In the genomic region with DNA sequence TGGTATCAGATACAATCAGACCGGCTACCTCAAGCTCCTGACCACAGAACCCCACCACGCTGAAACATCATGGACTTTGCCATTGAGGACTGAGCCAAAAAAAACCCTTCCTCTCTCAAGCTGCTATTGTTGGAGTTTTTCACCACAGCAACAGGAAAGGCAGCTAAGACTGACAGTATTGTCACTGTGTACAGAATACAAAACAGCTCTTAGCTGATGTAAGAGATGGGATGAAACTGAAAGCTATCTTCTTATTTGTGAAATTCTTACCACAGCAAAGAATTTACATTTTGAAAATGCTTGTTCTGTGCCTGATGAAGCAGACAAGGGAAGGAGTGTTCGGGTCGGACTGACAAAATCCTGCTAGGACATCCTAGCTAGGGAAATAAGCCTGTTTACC, we compare ENCODE assay signal across 30 mouse cellular contexts.
DNase-seq lines count a peak whose midpoint lies in the region; ATAC-seq and TF ChIP-seq lines count a peak whose summit lies in the region.
"Had no signal": no experiment of that assay in that cellular context is flagged by ENCODE, and none has a peak within 500 bp of the region (broad histone marks: within the 10 kb centered on the region; RNA-seq: fewer than 3 reads in every experiment).

No protein-coding gene starts in this region.

- H3K4me1 ChIP-seq in forebrain, postnatal 0 days (ENCODE audit: insufficient read depth): no peaks in the 10 kb centered on the region; the same call in 1 of the 2 replicates
- no peaks in the 10 kb centered on the region for H3K4me1 ChIP-seq in forebrain, embryonic 14.5 days (ENCODE audit: control insufficient read depth, insufficient read depth, low read length)
- no peaks in the 10 kb centered on the region for H3K4me1 ChIP-seq in embryonic fibroblast, embryonic 13.5 days (ENCODE audit: control insufficient read depth, insufficient read depth, low read length)
- H3K4me1 ChIP-seq in kidney, embryonic 16.5 days (ENCODE audit: insufficient read depth, low read length): no peaks in the 10 kb centered on the region
- no peaks in the 10 kb centered on the region for H3K4me1 ChIP-seq in kidney, embryonic 14.5 days (ENCODE audit: control insufficient read depth, insufficient read depth, low read length)
- H3K4me1 ChIP-seq: embryonic facial prominence, embryonic 10.5 days; embryonic facial prominence, embryonic 13.5 days; forebrain, embryonic 10.5 days had no signal

- no peak overlapping the region for H3K4me3 ChIP-seq in forebrain, postnatal 0 days (ENCODE audit: low read depth, low read length)
- no peak overlapping the region for H3K4me3 ChIP-seq in forebrain, embryonic 14.5 days (ENCODE audit: low read depth, low read length)
- H3K4me3 ChIP-seq in embryonic fibroblast, embryonic 13.5 days (ENCODE audit: insufficient read depth, low read length): no peak overlapping the region
- no peak overlapping the region for H3K4me3 ChIP-seq in kidney, embryonic 16.5 days (ENCODE audit: low read length)
- no peak overlapping the region for H3K4me3 ChIP-seq in kidney, embryonic 14.5 days (ENCODE audit: low read length)
- H3K4me3 ChIP-seq: embryonic facial prominence, embryonic 10.5 days; embryonic facial prominence, embryonic 13.5 days; forebrain, embryonic 10.5 days; gastrocnemius, adult 2 months had no signal

- TF ChIP-seq CTCF in forebrain, postnatal 0 days (IDR thresholded peaks at IDR 0.05; ENCODE audit: low read depth): no peak
- no peak for TF ChIP-seq CTCF in embryonic fibroblast, embryonic 13.5 days (IDR thresholded peaks at IDR 0.05; ENCODE audit: borderline replicate concordance, insufficient read depth, low read length)

- H3K36me3 ChIP-seq in forebrain, postnatal 0 days (ENCODE audit: insufficient read depth): no peaks in the 10 kb centered on the region
- H3K36me3 ChIP-seq in forebrain, embryonic 14.5 days (ENCODE audit: control insufficient read depth, insufficient read depth, low read length): no peaks in the 10 kb centered on the region
- H3K36me3 ChIP-seq in kidney, embryonic 16.5 days (ENCODE audit: insufficient read depth, low read length): no peaks in the 10 kb centered on the region
- no peaks in the 10 kb centered on the region for H3K36me3 ChIP-seq in kidney, embryonic 14.5 days (ENCODE audit: control insufficient read depth, insufficient read depth, low read length)
- H3K36me3 ChIP-seq: embryonic facial prominence, embryonic 10.5 days; embryonic facial prominence, embryonic 13.5 days; forebrain, embryonic 10.5 days; G1E had no signal

- no peaks in the 10 kb centered on the region for H3K27me3 ChIP-seq in forebrain, postnatal 0 days (ENCODE audit: insufficient read depth, low read length)
- no peaks in the 10 kb centered on the region for H3K27me3 ChIP-seq in forebrain, embryonic 14.5 days (replicated peaks; ENCODE audit: control insufficient read depth, insufficient read depth, low read length)
- H3K27me3 ChIP-seq in kidney, embryonic 16.5 days (ENCODE audit: insufficient read depth, low read length): no peaks in the 10 kb centered on the region
- H3K27me3 ChIP-seq in kidney, embryonic 14.5 days (ENCODE audit: control insufficient read depth, insufficient read depth, low read length): no peaks in the 10 kb centered on the region
- H3K27me3 ChIP-seq: CH12.LX; embryonic facial prominence, embryonic 13.5 days; Patski had no signal

- DNase-seq in forebrain, postnatal 0 days: no peak
- no peak for DNase-seq in forebrain, embryonic 14.5 days (ENCODE audit: low spot score)
- peak; percentile 41 for DNase-seq in 416B (ENCODE audit: low read depth)
- DNase-seq in kidney, postnatal 14 days: no peak
- DNase-seq: adrenal gland, postnatal 10 days; adrenal gland, postnatal 36 days; cerebellum, adult 11 months; cerebellum, adult 2 months; cerebellum, adult 9-11 months; cerebellum, postnatal 25 days; embryo, embryonic 11 days; gastrocnemius, adult 2 months; gastrocnemius, postnatal 14 days; heart, adult 11 months; heart, postnatal 36 days; kidney, adult 18-20 months had no signal

- H3K4me2 ChIP-seq in forebrain, postnatal 0 days (ENCODE audit: low read depth): no peak overlapping the region
- no peak overlapping the region for H3K4me2 ChIP-seq in forebrain, embryonic 14.5 days (ENCODE audit: low read length)
- no peak overlapping the region for H3K4me2 ChIP-seq in kidney, embryonic 16.5 days (replicated peaks; ENCODE audit: low read depth, low read length)
- no peak overlapping the region for H3K4me2 ChIP-seq in kidney, embryonic 14.5 days (replicated peaks; ENCODE audit: low read depth, low read length)
- H3K4me2 ChIP-seq: embryonic facial prominence, embryonic 13.5 days; heart, embryonic 11.5 days; hindbrain, embryonic 14.5 days had no signal

- WGBS in forebrain, postnatal 0 days: 68% methylated on average over 4 of the region's 4 CpGs
- WGBS in forebrain, embryonic 14.5 days: 83% methylated on average over 4 of the region's 4 CpGs
- 83% methylated on average over 4 of the region's 4 CpGs for WGBS in kidney, embryonic 16.5 days
- WGBS in kidney, embryonic 14.5 days: 83% methylated on average over 4 of the region's 4 CpGs

- 0 out of 2 replicates have a peak overlapping the region, but pooled peaks have one; percentile 51 for H3K27ac ChIP-seq in forebrain, postnatal 0 days (ENCODE audit: low read depth, low read length)
- H3K27ac ChIP-seq in forebrain, embryonic 14.5 days (ENCODE audit: low read depth, low read length): no peak overlapping the region
- peak overlapping the region; percentile 57; the same call in 1 of the 2 replicates for H3K27ac ChIP-seq in embryonic fibroblast, embryonic 13.5 days (ENCODE audit: insufficient read depth, low read length)
- H3K27ac ChIP-seq in kidney, embryonic 16.5 days (ENCODE audit: low read length): no peak overlapping the region
- no peak overlapping the region for H3K27ac ChIP-seq in kidney, embryonic 14.5 days (ENCODE audit: low read depth, low read length)
- H3K27ac ChIP-seq: embryonic facial prominence, embryonic 10.5 days; embryonic facial prominence, embryonic 13.5 days; forebrain, embryonic 10.5 days; gastrocnemius, adult 2 months; hindbrain, embryonic 14.5 days had no signal

- no peaks in the 10 kb centered on the region for H3K9me3 ChIP-seq in forebrain, postnatal 0 days (ENCODE audit: low read length)
- no peaks in the 10 kb centered on the region for H3K9me3 ChIP-seq in forebrain, embryonic 14.5 days (replicated peaks; ENCODE audit: control insufficient read depth, low read length)
- H3K9me3 ChIP-seq in kidney, embryonic 16.5 days (ENCODE audit: low read length): no peaks in the 10 kb centered on the region
- no peaks in the 10 kb centered on the region for H3K9me3 ChIP-seq in kidney, embryonic 14.5 days (ENCODE audit: control insufficient read depth, low read length)
- H3K9me3 ChIP-seq: embryonic facial prominence, embryonic 10.5 days; embryonic facial prominence, embryonic 13.5 days; forebrain, embryonic 10.5 days had no signal

- ATAC-seq in forebrain, postnatal 0 days: peak; percentile 48
- ATAC-seq in forebrain, embryonic 14.5 days: no peak
- peak; percentile 77 for ATAC-seq in CD4-positive, CD25-positive, alpha-beta regulatory T cell, adult 4 months
- no peak for ATAC-seq in kidney, embryonic 16.5 days (ENCODE audit: low FRiP score, low TSS enrichment)
- ATAC-seq in kidney, embryonic 14.5 days (ENCODE audit: low FRiP score, low TSS enrichment): no peak
- ATAC-seq: forebrain, embryonic 16.5 days; intestine, embryonic 16.5 days; Patski had no signal

- H3K9ac ChIP-seq in forebrain, postnatal 0 days: no peak overlapping the region
- H3K9ac ChIP-seq in forebrain, embryonic 14.5 days (ENCODE audit: low read length): no peak overlapping the region
- no peak overlapping the region for H3K9ac ChIP-seq in kidney, embryonic 16.5 days (replicated peaks; ENCODE audit: low read length)
- no peak overlapping the region for H3K9ac ChIP-seq in kidney, embryonic 14.5 days (ENCODE audit: low read depth, low read length)
- H3K9ac ChIP-seq: embryonic facial prominence, embryonic 13.5 days; hindbrain, embryonic 14.5 days had no signal

- TF ChIP-seq POLR2A in embryonic fibroblast, embryonic 13.5 days (IDR thresholded peaks at IDR 0.05; ENCODE audit: low read depth, low read length): no peak

Comparison
In these comparisons a context has a peak if more than half of its experiments do, and no peak if none do; other contexts are left out.
1. ATAC-seq: peak in forebrain, postnatal 0 days (single experiment) and CD4-positive, CD25-positive, alpha-beta regulatory T cell, adult 4 months (single experiment); none in forebrain, embryonic 14.5 days (single experiment), kidney, embryonic 16.5 days (single experiment) and kidney, embryonic 14.5 days (single experiment).
2. H3K27ac ChIP-seq: peak in forebrain, postnatal 0 days (single experiment) and embryonic fibroblast, embryonic 13.5 days (single experiment); none in forebrain, embryonic 14.5 days (single experiment), kidney, embryonic 16.5 days (single experiment) and kidney, embryonic 14.5 days (single experiment).